Mouse (Mus musculus) heart, embryonic 13.5 days (tissue): ENCODE results near the gene Ccdc125. TPM values are rescaled to one million over a fixed set of nuclear protein-coding genes. Genes with fewer than 3 reads are reported as not detected.
A peak's percentile ranks its signal among the peaks of the same experiment; 100 is the strongest.

Experiments used
- ATAC-seq: fragments of 200-750 bp; cut with Nextera tagmentation; 2 replicates; pipeline ENCODE4 v1.8.0; 2017; ENCODE audit warnings: moderate TSS enrichment; ENCODE audit not compliant: insufficient number of reproducible peaks, low FRiP score, low TSS enrichment; ENCODE audit errors: extremely low read depth
- H3K27ac ChIP-seq: fragments of 300-500 bp; sonication (generic); replicated peaks from 2 replicates; pipeline ENCODE4 v1.5.1; 2015; ENCODE audit warnings: moderate library complexity, mild to moderate bottlenecking, inconsistent platforms
- H3K27me3 ChIP-seq: fragments of 300-500 bp; sonication (generic); replicated peaks from 2 replicates; pipeline ENCODE4 v1.6.1; 2015; ENCODE audit warnings: mild to moderate bottlenecking, inconsistent platforms
- H3K36me3 ChIP-seq: fragments of 300-500 bp; sonication (generic); 2 replicates; pipeline ENCODE4 v1.6.1; 2015; ENCODE audit warnings: mild to moderate bottlenecking, inconsistent platforms
- H3K4me1 ChIP-seq: fragments of 300-500 bp; sonication (generic); 2 replicates; pipeline ENCODE4 v1.6.1; 2015; ENCODE audit warnings: inconsistent platforms
- H3K4me2 ChIP-seq: fragments of 300-500 bp; sonication (generic); 2 replicates; pipeline ENCODE4 v1.6.1; 2015; ENCODE audit warnings: inconsistent platforms, mild to moderate bottlenecking, moderate library complexity
- H3K4me3 ChIP-seq: fragments of 300-500 bp; sonication (generic); 2 replicates; pipeline ENCODE4 v1.5.1; 2015; ENCODE audit warnings: moderate library complexity, mild to moderate bottlenecking, inconsistent platforms
- H3K9ac ChIP-seq: fragments of 300-500 bp; sonication (generic); 2 replicates; pipeline ENCODE4 v1.6.1; 2015; ENCODE audit warnings: inconsistent platforms, mild to moderate bottlenecking, moderate library complexity
- H3K9me3 ChIP-seq: fragments of 300-500 bp; sonication (generic); 2 replicates; pipeline ENCODE4 v1.6.1; 2016; ENCODE audit warnings: inconsistent platforms
- WGBS: fragments of 180-500 bp; shearing (Covaris S2); methylation state at CpG from one replicate; pipeline ENCODE4 v1.1.7; 2015; ENCODE audit warnings: mixed read lengths; 5-methylcytosine and 5-hydroxymethylcytosine counted together
- polyA plus RNA-seq: library from polyadenylated mRNA; unstranded; fragments of >200 nt; fragmentation: Nextera tagmentation; extraction: Ambion mirVana; gene quantifications from 2 replicates; pipeline ENCODE4 v1.2.1, GENCODE M21; 2015

Gene Ccdc125
- polyA plus RNA-seq, 1 experiment from 2014 or later, result 3.8 TPM

DNA sequence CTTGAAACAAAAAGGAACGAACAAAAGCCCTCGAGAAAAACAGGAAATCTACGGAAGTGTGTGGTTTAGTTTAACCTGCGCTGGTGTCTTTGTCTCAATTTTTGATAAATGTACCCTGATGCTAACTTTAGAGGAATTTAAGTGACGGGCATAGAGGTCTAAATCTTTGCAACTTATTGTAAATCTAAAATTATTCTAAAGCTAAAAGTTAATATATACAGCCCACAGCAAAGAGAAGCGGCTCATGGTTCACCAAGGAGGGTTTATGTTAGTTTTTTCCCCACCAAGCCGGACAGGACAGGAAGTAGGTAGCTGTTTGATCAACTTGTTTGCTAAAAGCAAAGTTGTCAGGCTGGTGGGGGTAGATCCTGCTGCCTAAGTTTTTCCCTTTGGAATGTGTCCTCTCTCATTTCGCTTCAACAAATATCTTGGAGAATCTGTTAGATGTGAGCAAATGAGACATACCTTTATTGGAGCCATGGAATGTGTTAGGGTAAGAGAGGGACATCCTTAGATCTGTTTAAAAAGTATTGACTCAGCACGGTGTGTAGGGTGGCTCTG, 744 bp downstream of the Ccdc125 start:
- Histone ChIP-seq H3K4me1 (peaks cover 4% of the 10 kb centered on the region; the same call in 1 of the 2 replicates), H3K36me3 (peaks cover 18% of the 10 kb centered on the region), H3K27me3 (no peaks in the 10 kb centered on the region), H3K9ac (peak overlapping the region; percentile 84), H3K27ac (peak overlapping the region; percentile 66; the same call in 1 of the 2 replicates), H3K4me2 (peak overlapping the region; percentile 78), H3K4me3 (peak overlapping the region; percentile 68), H3K9me3 (peaks cover 5% of the 10 kb centered on the region; the same call in 1 of the 2 replicates)
- 51% methylated on average over 9 of the region's 9 CpGs for WGBS
- no peak for ATAC-seq

GRCm38 (mm10) chr13:100675936-100676635, 6.6 kb downstream of the Ccdc125 start:
- no peak overlapping the region for H3K9ac ChIP-seq
- H3K4me1 ChIP-seq, result no peaks in the 10 kb centered on the region
- 82% methylated on average over 15 of the region's 15 CpGs for WGBS
- no peak overlapping the region for H3K27ac ChIP-seq
- H3K9me3 ChIP-seq, result peaks cover 5% of the 10 kb centered on the region; the same call in 1 of the 2 replicates
- H3K4me3 ChIP-seq, result no peak overlapping the region
- H3K27me3 ChIP-seq, result no peaks in the 10 kb centered on the region
- H3K36me3 ChIP-seq, result no peaks in the 10 kb centered on the region
- no peak overlapping the region for H3K4me2 ChIP-seq
- no peak for ATAC-seq

- Histone ChIP-seq H3K4me2 (no peak overlapping the region), H3K9me3 (no peaks in the 10 kb centered on the region), H3K4me1 (no peaks in the 10 kb centered on the region), H3K27me3 (no peaks in the 10 kb centered on the region), H3K4me3 (no peak overlapping the region), H3K27ac (no peak overlapping the region), H3K9ac (no peak overlapping the region), H3K36me3 (peaks cover 11% of the 10 kb centered on the region)
- no peak for ATAC-seq
- 80% methylated on average over 8 of the region's 8 CpGs for WGBS
Observed at GRCm38 (mm10) chr13:100681615-100682014, 12.1 kb downstream of the Ccdc125 start.

DNA sequence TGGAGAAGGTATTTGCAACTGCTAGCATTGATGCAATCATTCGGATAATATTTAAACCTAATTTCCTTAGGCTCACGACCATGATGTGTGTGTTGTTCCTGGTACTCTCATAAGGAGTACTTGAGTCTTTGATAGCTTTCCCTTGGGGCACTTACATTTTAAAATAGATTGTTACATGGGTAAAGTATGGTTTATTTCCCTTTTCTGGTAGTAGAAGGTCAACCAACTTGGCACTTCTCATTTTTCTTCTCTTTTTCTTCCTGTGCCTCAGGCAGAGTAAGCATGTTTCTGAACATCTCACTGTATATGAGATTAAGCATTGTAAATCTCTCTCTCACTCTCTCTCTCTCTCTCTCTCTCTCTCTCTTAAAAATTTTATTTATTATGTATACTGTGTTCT, 13.3 kb downstream of the Ccdc125 start:
- Histone ChIP-seq H3K36me3 (peaks cover 11% of the 10 kb centered on the region), H3K9me3 (no peaks in the 10 kb centered on the region), H3K27me3 (no peaks in the 10 kb centered on the region), H3K4me2 (no peak overlapping the region), H3K4me1 (no peaks in the 10 kb centered on the region), H3K27ac (no peak overlapping the region), H3K4me3 (no peak overlapping the region), H3K9ac (no peak overlapping the region)
- 69% methylated on average over 2 of the region's 2 CpGs for WGBS
- ATAC-seq, result no peak

DNA sequence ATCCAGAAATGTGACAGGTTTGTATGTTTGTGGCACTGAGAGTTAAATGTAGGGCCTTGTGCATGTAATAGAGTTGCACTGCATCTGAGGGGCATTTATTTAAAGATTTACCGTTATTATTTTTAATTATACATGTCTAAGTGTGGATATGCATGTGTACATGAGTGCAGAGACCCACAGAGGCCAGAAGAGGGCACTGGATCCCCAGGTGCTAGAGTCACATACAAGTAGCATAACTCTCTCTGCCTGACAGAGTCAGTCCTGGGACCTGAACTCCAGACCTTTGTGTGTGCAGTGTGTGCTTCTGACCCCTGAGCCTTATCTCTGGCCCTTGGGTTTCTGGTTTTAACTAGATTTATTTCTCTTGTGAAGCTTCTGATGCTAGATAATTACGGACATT, 14.8 kb downstream of the Ccdc125 start:
- Histone ChIP-seq H3K9ac (no peak overlapping the region), H3K27me3 (no peaks in the 10 kb centered on the region), H3K9me3 (no peaks in the 10 kb centered on the region), H3K27ac (no peak overlapping the region), H3K36me3 (peaks cover 11% of the 10 kb centered on the region), H3K4me2 (no peak overlapping the region), H3K4me3 (no peak overlapping the region), H3K4me1 (no peaks in the 10 kb centered on the region)
- no peak for ATAC-seq
- 68% methylated on average over 2 of the region's 2 CpGs for WGBS

DNA sequence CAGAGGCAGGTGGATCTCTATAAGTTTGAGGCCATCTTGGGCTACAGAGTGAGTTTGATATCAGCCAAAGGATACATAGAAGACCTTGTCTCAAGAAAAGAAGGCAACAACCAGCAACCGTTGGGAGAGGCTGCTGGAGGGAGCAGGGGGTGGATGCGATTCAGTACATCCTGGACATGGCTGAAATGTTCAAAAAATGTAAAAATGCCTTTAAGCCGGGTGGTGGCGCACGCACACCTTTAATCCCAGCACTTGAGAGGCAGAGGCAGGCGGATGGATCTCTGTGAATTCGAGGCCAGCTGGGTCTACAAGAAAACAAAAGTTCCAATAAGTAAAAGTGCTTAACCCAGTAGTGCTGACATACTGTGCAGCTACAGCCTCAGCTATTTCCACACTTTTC, 18.0 kb downstream of the Ccdc125 start:
- Histone ChIP-seq H3K27ac (no peak overlapping the region), H3K9ac (no peak overlapping the region), H3K4me1 (no peaks in the 10 kb centered on the region), H3K4me3 (no peak overlapping the region), H3K9me3 (no peaks in the 10 kb centered on the region), H3K4me2 (no peak overlapping the region), H3K36me3 (peaks cover 10% of the 10 kb centered on the region; the same call in 1 of the 2 replicates), H3K27me3 (no peaks in the 10 kb centered on the region)
- 61% methylated on average over 7 of the region's 7 CpGs for WGBS
- no peak for ATAC-seq

GRCm38 (mm10) chr13:100697541-100697940, 28.0 kb downstream of the Ccdc125 start:
- Histone ChIP-seq H3K27me3 (no peaks in the 10 kb centered on the region), H3K4me2 (no peak overlapping the region), H3K9ac (no peak overlapping the region), H3K9me3 (no peaks in the 10 kb centered on the region), H3K36me3 (peaks cover 73% of the 10 kb centered on the region), H3K4me1 (no peaks in the 10 kb centered on the region), H3K4me3 (no peak overlapping the region), H3K27ac (no peak overlapping the region)
- WGBS, result 85% methylated on average over 3 of the region's 3 CpGs
- ATAC-seq, result no peak

GRCm38 (mm10) chr13:100698866-100699265, 29.3 kb downstream of the Ccdc125 start:
- ATAC-seq, result no peak
- H3K9me3 ChIP-seq, result no peaks in the 10 kb centered on the region
- H3K36me3 ChIP-seq, result peaks cover 85% of the 10 kb centered on the region
- H3K4me1 ChIP-seq, result no peaks in the 10 kb centered on the region
- H3K4me3 ChIP-seq, result no peak overlapping the region
- no peak overlapping the region for H3K4me2 ChIP-seq
- 93% methylated on average over 10 of the region's 10 CpGs for WGBS
- H3K9ac ChIP-seq, result no peak overlapping the region
- no peak overlapping the region for H3K27ac ChIP-seq
- no peaks in the 10 kb centered on the region for H3K27me3 ChIP-seq

- ATAC-seq, result no peak
- no peak overlapping the region for H3K9ac ChIP-seq
- 89% methylated on average over 2 of the region's 2 CpGs for WGBS
Observed at GRCm38 (mm10) chr13:100703468-100703867, 34.0 kb downstream of the Ccdc125 start.

GRCm38 (mm10) chr13:100706206-100706605, 36.7 kb downstream of the Ccdc125 start:
- Histone ChIP-seq H3K4me3 (no peak overlapping the region), H3K36me3 (peaks cover 96% of the 10 kb centered on the region), H3K27me3 (no peaks in the 10 kb centered on the region), H3K27ac (no peak overlapping the region), H3K9ac (no peak overlapping the region), H3K4me1 (no peaks in the 10 kb centered on the region), H3K4me2 (no peak overlapping the region), H3K9me3 (no peaks in the 10 kb centered on the region)
- ATAC-seq, result no peak
- WGBS, result 97% methylated on average over 7 of the region's 7 CpGs

More at GRCm38 (mm10) chr13:100703468-100703867, 34.0 kb downstream of the Ccdc125 start:
- peaks cover 96% of the 10 kb centered on the region for H3K36me3 ChIP-seq
- H3K4me2 ChIP-seq, result no peak overlapping the region
- no peaks in the 10 kb centered on the region for H3K4me1 ChIP-seq
- H3K27ac ChIP-seq, result no peak overlapping the region
- H3K9me3 ChIP-seq, result no peaks in the 10 kb centered on the region
- no peak overlapping the region for H3K4me3 ChIP-seq
- no peaks in the 10 kb centered on the region for H3K27me3 ChIP-seq

DNA sequence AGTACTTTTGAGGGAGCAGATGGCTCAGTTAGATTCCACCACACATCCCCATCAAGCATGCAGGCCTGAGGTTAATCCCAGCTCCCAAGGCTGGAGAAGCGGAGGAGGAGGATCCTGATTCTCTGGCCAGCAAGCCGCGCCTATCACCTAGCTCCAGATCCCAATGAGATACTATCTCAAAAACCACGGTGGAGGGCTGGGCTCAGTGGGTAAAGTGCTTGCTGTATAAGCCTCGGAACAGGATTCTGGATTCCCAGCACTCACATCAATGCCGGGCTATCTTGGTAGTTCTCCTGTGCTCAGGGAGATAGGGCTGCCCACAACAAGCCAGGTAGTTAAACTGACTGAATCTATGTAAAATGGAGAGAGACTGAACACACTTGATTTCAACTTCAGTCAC, 46.0 kb downstream of the Ccdc125 start:
- H3K9me3 ChIP-seq, result no peaks in the 10 kb centered on the region
- H3K9ac ChIP-seq, result no peak overlapping the region
- ATAC-seq, result no peak
- no peak overlapping the region for H3K4me3 ChIP-seq
- H3K27ac ChIP-seq, result no peak overlapping the region
- no peaks in the 10 kb centered on the region for H3K27me3 ChIP-seq
- H3K36me3 ChIP-seq, result peaks cover 92% of the 10 kb centered on the region
- H3K4me2 ChIP-seq, result no peak overlapping the region
- 83% methylated on average over 6 of the region's 6 CpGs for WGBS
- no peaks in the 10 kb centered on the region for H3K4me1 ChIP-seq

- H3K9me3 ChIP-seq, result no peaks in the 10 kb centered on the region
- H3K27me3 ChIP-seq, result no peaks in the 10 kb centered on the region
- no peak for ATAC-seq
- H3K27ac ChIP-seq, result no peak overlapping the region
- H3K36me3 ChIP-seq, result peaks cover 76% of the 10 kb centered on the region
- WGBS, result 93% methylated on average over 5 of the region's 5 CpGs
- peaks cover 25% of the 10 kb centered on the region for H3K4me1 ChIP-seq
- H3K9ac ChIP-seq, result no peak overlapping the region
- H3K4me2 ChIP-seq, result no peak overlapping the region
- H3K4me3 ChIP-seq, result no peak overlapping the region
Observed at GRCm38 (mm10) chr13:100721656-100722055, 52.1 kb downstream of the Ccdc125 start.
